Mouse (Mus musculus) MEL (cell line): ENCODE measurements around the gene Otop3.

Experiments used
- CTCF ChIP-seq, 3 experiments: IDR thresholded peaks in 2 of 3; conservative IDR thresholded peaks in 1 of 3; 2 replicates each; pipeline ENCODE4 v1.5.1; 2011 to 2012; ENCODE audit warnings: low read length in 3 of 3, low read depth in 2 of 3, mild to moderate bottlenecking in 2 of 3, improper control_type of control experiment in 1 of 3, inconsistent platforms in 1 of 3, mixed read lengths in 1 of 3, moderate library complexity in 1 of 3; ENCODE audit not compliant: control insufficient read depth in 1 of 3, insufficient read depth in 1 of 3, poor library complexity in 1 of 3, severe bottlenecking in 1 of 3
- EP300 ChIP-seq, 2 experiments: IDR thresholded peaks; 2 replicates each; pipeline ENCODE4 v1.6.1; 2011; ENCODE audit warnings: improper control_type of control experiment in 2 of 2, low read length in 2 of 2, low read depth in 1 of 2, mild to moderate bottlenecking in 1 of 2
- GABPA ChIP-seq: IDR thresholded peaks from 2 replicates; pipeline ENCODE4 v1.6.1; 2012; ENCODE audit warnings: low read depth, mild to moderate bottlenecking, inconsistent platforms, low read length, improper control_type of control experiment, moderate library complexity
- KAT2A ChIP-seq: conservative IDR thresholded peaks from 2 replicates; pipeline ENCODE4 v1.6.1; 2012; ENCODE audit warnings: low read depth, low read length, improper control_type of control experiment, inconsistent platforms
- MAFK ChIP-seq: IDR thresholded peaks from 2 replicates; pipeline ENCODE4 v1.6.1; 2011; ENCODE audit warnings: low read depth, mild to moderate bottlenecking, low read length, improper control_type of control experiment, borderline replicate concordance
- NELFE ChIP-seq: IDR thresholded peaks from 2 replicates; pipeline ENCODE4 v1.6.1; 2011; ENCODE audit warnings: low read depth, low read length, improper control_type of control experiment
- POLR2A ChIP-seq, 2 experiments: IDR thresholded peaks; 2 replicates each; pipeline ENCODE4 v1.6.1; 2011 to 2012; ENCODE audit warnings: low read length in 2 of 2, mild to moderate bottlenecking in 2 of 2, control low read depth in 1 of 2, improper control_type of control experiment in 1 of 2, low read depth in 1 of 2, moderate library complexity in 1 of 2; ENCODE audit not compliant: control insufficient read depth in 1 of 2, insufficient read depth in 1 of 2, poor library complexity in 1 of 2
- RCOR1 ChIP-seq: IDR thresholded peaks from 2 replicates; pipeline ENCODE4 v1.6.1; 2012; ENCODE audit warnings: low read depth, mild to moderate bottlenecking, inconsistent platforms, low read length, improper control_type of control experiment
- TAL1 ChIP-seq: IDR thresholded peaks from 2 replicates; pipeline ENCODE4 v1.6.1; 2012; ENCODE audit warnings: mild to moderate bottlenecking, inconsistent platforms, low read length, moderate library complexity, mixed read lengths
- UBTF ChIP-seq: IDR thresholded peaks from 2 replicates; pipeline ENCODE4 v1.6.1; 2012; ENCODE audit warnings: low read depth, mild to moderate bottlenecking, inconsistent platforms, low read length, improper control_type of control experiment, moderate library complexity, borderline replicate concordance; ENCODE audit not compliant: insufficient read depth
- USF1 ChIP-seq: IDR thresholded peaks from 2 replicates; pipeline ENCODE4 v1.6.1; 2014; ENCODE audit warnings: low read depth, mild to moderate bottlenecking, inconsistent platforms, low read length, improper control_type of control experiment, moderate library complexity

GRCm38 (mm10) chr11:115364136-115364535, 29.6 kb downstream of the Otop3 start:
- no peak for TF ChIP-seq USF1
- TF ChIP-seq CTCF (IDR thresholded peaks at IDR 0.05 in 2 of 3, conservative IDR thresholded peaks at IDR 0.05 in 1 of 3; ENCODE audit: control insufficient read depth in 1 of 3, insufficient read depth in 1 of 3, low read depth in 2 of 3, low read length in 3 of 3, poor library complexity in 1 of 3, severe bottlenecking in 1 of 3): no peak
- TF ChIP-seq GABPA: no peak
- no peak for TF ChIP-seq EP300 (IDR thresholded peaks at IDR 0.05; ENCODE audit: low read depth in 1 of 2, low read length in 2 of 2)
- TF ChIP-seq POLR2A (IDR thresholded peaks at IDR 0.05; ENCODE audit: control insufficient read depth in 1 of 2, insufficient read depth in 1 of 2, low read depth in 1 of 2, low read length in 2 of 2, poor library complexity in 1 of 2): no peak
- no peak for TF ChIP-seq MAFK
- TF ChIP-seq RCOR1: no peak
- TF ChIP-seq NELFE: no peak
- TF ChIP-seq TAL1: no peak
- no peak for TF ChIP-seq UBTF
- TF ChIP-seq KAT2A: no peak
